Mouse (Mus musculus): ENCODE results near the gene Snx30.

Gene Snx30

GRCm38 (mm10) chr4:59873830-59874229, 68.2 kb downstream of the Snx30 start:
- no peaks in the 10 kb centered on the region for H3K27me3 ChIP-seq (ENCODE audit: insufficient read depth, low read length)
- H3K4me3 ChIP-seq (replicated peaks; ENCODE audit: low read length): no peak overlapping the region
- peaks cover 35% of the 10 kb centered on the region for H3K4me1 ChIP-seq (replicated peaks; ENCODE audit: low read depth, low read length)
- H3K36me3 ChIP-seq (ENCODE audit: insufficient read depth, low read length): peaks cover 24% of the 10 kb centered on the region
- TF ChIP-seq NANOG (IDR thresholded peaks at IDR 0.05; ENCODE audit: borderline replicate concordance, low read length): no peak
- no peak for TF ChIP-seq POU5F1 (IDR thresholded peaks at IDR 0.05; ENCODE audit: borderline replicate concordance, low read length)
- TF ChIP-seq CTCF (conservative IDR thresholded peaks at IDR 0.05; ENCODE audit: low read length): 0 out of 2 replicates have a peak, but pooled peaks have one; percentile 9
- no peaks in the 10 kb centered on the region for H3K9me3 ChIP-seq (ENCODE audit: low read length)

GRCm38 (mm10) chr4:59876570-59876969, 70.9 kb downstream of the Snx30 start:
- peaks cover 28% of the 10 kb centered on the region for H3K36me3 ChIP-seq (ENCODE audit: insufficient read depth, low read length)
- TF ChIP-seq CTCF (conservative IDR thresholded peaks at IDR 0.05; ENCODE audit: low read length): no peak
- no peaks in the 10 kb centered on the region for H3K27me3 ChIP-seq (ENCODE audit: insufficient read depth, low read length)
- H3K4me3 ChIP-seq (replicated peaks; ENCODE audit: low read length): no peak overlapping the region
- no peaks in the 10 kb centered on the region for H3K9me3 ChIP-seq (ENCODE audit: low read length)
- H3K4me1 ChIP-seq (replicated peaks; ENCODE audit: low read depth, low read length): peaks cover 61% of the 10 kb centered on the region

GRCm38 (mm10) chr4:59877025-59877424, 71.4 kb downstream of the Snx30 start:
- Histone ChIP-seq H3K4me1 (replicated peaks; ENCODE audit: low read depth, low read length) (peaks cover 65% of the 10 kb centered on the region), H3K36me3 (ENCODE audit: insufficient read depth, low read length) (peaks cover 31% of the 10 kb centered on the region), H3K27me3 (ENCODE audit: insufficient read depth, low read length) (no peaks in the 10 kb centered on the region), H3K4me3 (replicated peaks; ENCODE audit: low read length) (no peak overlapping the region), H3K9me3 (ENCODE audit: low read length) (0 out of 2 replicates have a peak, but pooled peaks cover 4% of the 10 kb centered on the region)
- no peak for TF ChIP-seq NANOG (IDR thresholded peaks at IDR 0.05; ENCODE audit: borderline replicate concordance, low read length)
- no peak for TF ChIP-seq POU5F1 (IDR thresholded peaks at IDR 0.05; ENCODE audit: borderline replicate concordance, low read length)
- no peak for TF ChIP-seq CTCF (conservative IDR thresholded peaks at IDR 0.05; ENCODE audit: low read length)

GRCm38 (mm10) chr4:59878595-59878994, 73.0 kb downstream of the Snx30 start:
- Histone ChIP-seq H3K4me1 (replicated peaks; ENCODE audit: low read depth, low read length) (peaks cover 65% of the 10 kb centered on the region), H3K4me3 (replicated peaks; ENCODE audit: low read length) (no peak overlapping the region), H3K9me3 (ENCODE audit: low read length) (peaks cover 16% of the 10 kb centered on the region; the same call in 1 of the 2 replicates), H3K36me3 (ENCODE audit: insufficient read depth, low read length) (peaks cover 43% of the 10 kb centered on the region), H3K27me3 (ENCODE audit: insufficient read depth, low read length) (no peaks in the 10 kb centered on the region)
- TF ChIP-seq NANOG (IDR thresholded peaks at IDR 0.05; ENCODE audit: borderline replicate concordance, low read length): no peak
- no peak for TF ChIP-seq POU5F1 (IDR thresholded peaks at IDR 0.05; ENCODE audit: borderline replicate concordance, low read length)
- TF ChIP-seq CTCF (conservative IDR thresholded peaks at IDR 0.05; ENCODE audit: low read length): no peak

- TF ChIP-seq POU5F1 (IDR thresholded peaks at IDR 0.05; ENCODE audit: borderline replicate concordance, low read length): no peak
- TF ChIP-seq NANOG (IDR thresholded peaks at IDR 0.05; ENCODE audit: borderline replicate concordance, low read length): no peak
- TF ChIP-seq CTCF (conservative IDR thresholded peaks at IDR 0.05; ENCODE audit: low read length): no peak
- H3K4me3 ChIP-seq (replicated peaks; ENCODE audit: low read length): no peak overlapping the region
- H3K9me3 ChIP-seq (ENCODE audit: low read length): peaks cover 16% of the 10 kb centered on the region; the same call in 1 of the 2 replicates
- H3K27me3 ChIP-seq (ENCODE audit: insufficient read depth, low read length): no peaks in the 10 kb centered on the region
- H3K36me3 ChIP-seq (ENCODE audit: insufficient read depth, low read length): peaks cover 51% of the 10 kb centered on the region
- peaks cover 65% of the 10 kb centered on the region for H3K4me1 ChIP-seq (replicated peaks; ENCODE audit: low read depth, low read length)
Measured at GRCm38 (mm10) chr4:59879444-59879843, 73.8 kb downstream of the Snx30 start.

GRCm38 (mm10) chr4:59880725-59881124, 75.1 kb downstream of the Snx30 start:
- H3K36me3 ChIP-seq (ENCODE audit: insufficient read depth, low read length): peaks cover 64% of the 10 kb centered on the region
- TF ChIP-seq CTCF (conservative IDR thresholded peaks at IDR 0.05; ENCODE audit: low read length): no peak
- H3K4me1 ChIP-seq (replicated peaks; ENCODE audit: low read depth, low read length): peaks cover 71% of the 10 kb centered on the region
- H3K27me3 ChIP-seq (ENCODE audit: insufficient read depth, low read length): no peaks in the 10 kb centered on the region
- H3K4me3 ChIP-seq (replicated peaks; ENCODE audit: low read length): no peak overlapping the region
- peaks cover 16% of the 10 kb centered on the region; the same call in 1 of the 2 replicates for H3K9me3 ChIP-seq (ENCODE audit: low read length)

GRCm38 (mm10) chr4:59881210-59881609, 75.6 kb downstream of the Snx30 start:
- Histone ChIP-seq H3K4me1 (replicated peaks; ENCODE audit: low read depth, low read length) (peaks cover 71% of the 10 kb centered on the region), H3K27me3 (ENCODE audit: insufficient read depth, low read length) (no peaks in the 10 kb centered on the region), H3K9me3 (ENCODE audit: low read length) (peaks cover 16% of the 10 kb centered on the region; the same call in 1 of the 2 replicates), H3K4me3 (replicated peaks; ENCODE audit: low read length) (no peak overlapping the region), H3K36me3 (ENCODE audit: insufficient read depth, low read length) (peaks cover 69% of the 10 kb centered on the region)
- TF ChIP-seq POU5F1 (IDR thresholded peaks at IDR 0.05; ENCODE audit: borderline replicate concordance, low read length) (no peak), CTCF (conservative IDR thresholded peaks at IDR 0.05; ENCODE audit: low read length) (no peak), NANOG (IDR thresholded peaks at IDR 0.05; ENCODE audit: borderline replicate concordance, low read length) (no peak)

- Histone ChIP-seq H3K27me3 (ENCODE audit: insufficient read depth, low read length) (no peaks in the 10 kb centered on the region), H3K36me3 (ENCODE audit: insufficient read depth, low read length) (peaks cover 82% of the 10 kb centered on the region), H3K4me1 (replicated peaks; ENCODE audit: low read depth, low read length) (peaks cover 59% of the 10 kb centered on the region), H3K9me3 (ENCODE audit: low read length) (peaks cover 16% of the 10 kb centered on the region; the same call in 1 of the 2 replicates), H3K4me3 (replicated peaks; ENCODE audit: low read length) (no peak overlapping the region)
- TF ChIP-seq NANOG (IDR thresholded peaks at IDR 0.05; ENCODE audit: borderline replicate concordance, low read length) (no peak), POU5F1 (IDR thresholded peaks at IDR 0.05; ENCODE audit: borderline replicate concordance, low read length) (no peak), CTCF (conservative IDR thresholded peaks at IDR 0.05; ENCODE audit: low read length) (no peak)
Measured at GRCm38 (mm10) chr4:59884136-59884696, 78.6 kb downstream of the Snx30 start.

- H3K27me3 ChIP-seq (ENCODE audit: insufficient read depth, low read length): no peaks in the 10 kb centered on the region
- peaks cover 42% of the 10 kb centered on the region for H3K4me1 ChIP-seq (replicated peaks; ENCODE audit: low read depth, low read length)
- peaks cover 16% of the 10 kb centered on the region; the same call in 1 of the 2 replicates for H3K9me3 ChIP-seq (ENCODE audit: low read length)
- peaks cover 84% of the 10 kb centered on the region for H3K36me3 ChIP-seq (ENCODE audit: insufficient read depth, low read length)
- H3K4me3 ChIP-seq (replicated peaks; ENCODE audit: low read length): no peak overlapping the region
- TF ChIP-seq NANOG (IDR thresholded peaks at IDR 0.05; ENCODE audit: borderline replicate concordance, low read length) (no peak), CTCF (conservative IDR thresholded peaks at IDR 0.05; ENCODE audit: low read length) (no peak), POU5F1 (IDR thresholded peaks at IDR 0.05; ENCODE audit: borderline replicate concordance, low read length) (no peak)
Measured at GRCm38 (mm10) chr4:59886281-59886680, 80.6 kb downstream of the Snx30 start.

Data from E14TG2a.4 (cell line).